Mouse (Mus musculus) cerebellum, postnatal 36 days (tissue): ENCODE data around the gene Tomm22.

Experiments
- DNase-seq, 2 experiments: peaks; one replicate each; pipeline ENCODE4 v3.0.0; 2021 to 2022; ENCODE audit warnings: mixed read lengths in 2 of 2

Tomm22 gene

DNA sequence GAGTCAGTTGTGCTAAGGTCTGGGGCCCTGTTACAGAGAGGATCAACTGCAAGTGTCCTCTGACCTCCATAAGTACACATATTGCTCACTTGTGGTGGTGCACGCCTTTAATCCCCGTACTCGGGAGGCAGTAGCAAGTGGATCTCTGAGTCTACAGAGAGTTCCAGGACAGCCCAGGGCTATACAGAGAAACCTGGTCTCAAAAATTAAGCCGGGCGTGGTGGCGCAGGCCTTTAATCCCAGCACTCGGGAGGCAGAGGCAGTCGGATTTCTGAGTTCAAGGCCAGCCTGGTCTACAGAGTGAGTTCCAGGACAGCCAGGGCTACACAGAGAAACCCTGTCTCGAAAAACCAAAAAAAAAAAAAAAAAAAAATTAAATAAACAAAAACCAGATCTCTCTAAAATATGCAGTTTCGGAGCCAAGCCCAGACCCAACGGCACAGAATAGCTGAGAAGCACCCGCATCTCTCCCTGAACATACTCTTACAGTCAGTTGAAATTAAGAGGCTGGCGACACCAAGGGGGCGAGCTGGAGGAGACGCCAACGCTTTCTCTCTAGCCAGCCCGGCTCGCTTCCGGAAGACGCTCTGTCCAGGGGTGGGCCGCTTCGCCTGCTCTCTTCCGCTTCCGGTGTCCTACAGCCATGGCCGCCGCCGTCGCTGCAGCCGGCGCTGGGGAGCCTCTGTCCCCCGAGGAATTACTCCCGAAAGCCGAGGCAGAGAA, at the start of gene Tomm22:
Gene Tomm22, plus strand, starts transcription at position 613 of the 723 bp plus-strand sequence.
- peak; percentile 85 to 89 for DNase-seq

DNA sequence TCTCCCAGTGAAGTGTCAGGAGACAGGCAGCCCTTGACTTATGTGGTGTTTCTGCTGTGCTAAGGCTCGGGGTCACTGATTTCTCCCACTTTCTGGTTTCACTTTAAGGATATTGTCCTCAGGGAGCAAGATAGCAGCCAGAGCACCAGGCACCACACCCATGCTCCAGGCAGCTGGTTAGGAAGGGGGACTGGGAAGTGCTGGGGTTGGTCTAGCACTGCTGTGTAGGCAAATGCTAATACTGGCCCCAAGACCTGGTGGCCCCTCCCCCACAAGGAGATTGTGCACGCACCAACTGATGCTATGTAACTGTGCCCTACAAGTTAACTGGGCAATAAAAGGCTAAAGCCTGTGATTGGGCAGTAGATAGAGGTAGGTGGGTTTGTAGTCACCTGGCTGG, 40.2 kb upstream of the Tomm22 start:
- no peak for DNase-seq

DNA sequence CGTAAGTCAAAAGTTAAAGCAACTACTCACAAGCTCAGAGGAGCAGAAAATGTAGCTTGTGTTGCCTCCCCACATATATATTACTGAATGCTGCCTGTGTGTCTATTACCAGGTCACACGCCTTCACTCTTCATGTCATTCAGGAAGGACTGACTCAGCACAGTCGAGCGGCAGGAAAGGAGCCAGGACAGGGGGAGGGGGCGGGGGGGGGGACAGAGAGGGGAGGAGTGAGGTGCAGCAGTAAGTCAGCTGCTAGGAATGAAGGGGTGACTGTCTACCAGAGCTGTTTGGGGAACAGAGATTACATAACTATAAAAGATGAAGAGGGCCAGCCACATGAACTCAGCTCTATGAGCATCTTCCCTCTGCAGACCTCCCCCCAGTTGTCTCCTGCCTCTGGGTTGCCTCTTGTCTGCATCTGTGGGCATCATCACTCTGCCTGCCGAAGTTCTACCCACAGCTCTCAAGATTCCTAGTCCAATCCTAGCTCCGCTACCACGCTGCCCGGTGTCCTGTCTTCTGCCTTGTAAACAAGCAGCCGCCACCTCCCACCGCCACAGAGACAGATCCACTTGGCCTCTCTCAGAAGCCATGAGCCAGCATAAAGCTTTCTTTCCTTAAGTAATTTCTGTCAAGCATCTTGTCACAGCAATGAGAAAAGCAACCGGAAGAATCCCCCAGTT, 29.4 kb upstream of the Tomm22 start:
- no peak for DNase-seq

DNA sequence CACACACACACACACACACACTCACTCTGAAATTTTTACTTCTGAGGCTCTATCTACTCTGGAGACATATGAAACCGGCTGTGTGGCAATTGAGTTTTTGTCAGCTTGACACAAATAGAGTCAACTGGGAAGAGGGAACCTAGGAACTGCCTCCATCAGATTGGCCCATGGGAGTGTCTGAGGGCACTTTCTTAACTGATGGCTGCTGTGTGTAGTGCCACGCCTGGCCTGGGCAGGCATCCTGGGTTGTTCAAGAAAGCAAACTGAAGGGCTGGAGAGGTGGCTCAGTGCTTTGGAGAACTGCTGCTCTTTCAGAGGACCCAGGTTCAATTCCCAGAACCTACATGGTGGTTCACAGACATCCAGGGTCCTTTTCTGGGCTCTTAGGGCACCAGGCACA, 25.2 kb upstream of the Tomm22 start:
- DNase-seq: no peak

DNA sequence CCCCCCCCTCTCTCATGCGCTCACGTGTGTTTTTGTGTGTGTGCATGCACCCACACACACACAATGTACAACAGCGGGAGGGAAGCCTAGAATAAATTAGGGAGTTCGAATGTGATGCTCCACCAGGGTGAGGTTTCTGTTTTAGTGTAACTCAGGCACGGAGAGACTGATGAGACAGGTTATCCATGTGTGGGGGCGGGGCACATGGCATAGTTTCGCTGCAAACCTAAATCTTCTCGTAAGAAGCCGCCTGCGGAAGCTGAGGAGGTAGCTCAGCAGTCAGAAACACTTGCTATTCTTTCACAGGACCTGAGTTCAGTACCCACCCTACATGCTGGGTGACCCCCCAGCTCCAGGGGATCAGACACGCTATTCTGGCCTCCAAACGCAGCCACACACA, 22.5 kb upstream of the Tomm22 start:
- no peak for DNase-seq

DNA sequence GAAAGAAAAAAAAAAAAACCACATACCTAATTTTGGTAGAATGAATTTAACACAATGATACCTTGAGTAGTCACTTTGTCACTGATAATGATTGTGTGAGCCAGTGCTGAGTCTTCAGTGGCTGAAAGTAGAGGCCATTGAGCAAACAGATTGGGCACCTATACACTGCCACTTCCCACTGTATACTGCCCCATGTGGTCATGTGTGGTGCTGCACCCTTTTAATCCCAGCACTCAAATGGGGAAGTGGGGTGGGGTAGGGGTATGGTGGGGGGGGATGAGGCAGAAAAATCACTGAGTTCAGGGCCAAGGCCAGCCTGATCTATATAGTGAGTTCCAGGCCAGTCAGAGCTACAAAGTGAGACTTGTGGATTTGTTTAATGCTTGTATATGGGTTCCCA, 20.1 kb upstream of the Tomm22 start:
- DNase-seq: peak; percentile 21 to 30

DNA sequence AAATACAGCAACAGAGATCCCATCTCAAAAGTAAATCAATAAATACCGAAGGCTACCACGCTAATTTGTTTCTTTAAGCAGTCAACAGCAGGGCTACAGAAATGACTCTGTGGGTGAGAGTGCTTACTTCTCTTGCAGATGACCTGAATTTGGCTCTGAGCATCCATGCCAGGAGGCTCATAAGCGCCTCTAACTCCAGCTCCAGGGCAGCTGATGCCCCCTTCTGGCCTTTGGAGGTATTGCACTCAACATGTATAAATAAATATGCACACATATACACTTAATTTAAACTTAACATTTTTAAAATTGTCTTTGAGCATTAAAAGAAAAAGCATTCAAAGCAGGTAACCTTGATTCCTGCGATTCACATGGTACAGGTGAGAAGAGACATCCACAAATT, 19.2 kb upstream of the Tomm22 start:
- DNase-seq: no peak

DNA sequence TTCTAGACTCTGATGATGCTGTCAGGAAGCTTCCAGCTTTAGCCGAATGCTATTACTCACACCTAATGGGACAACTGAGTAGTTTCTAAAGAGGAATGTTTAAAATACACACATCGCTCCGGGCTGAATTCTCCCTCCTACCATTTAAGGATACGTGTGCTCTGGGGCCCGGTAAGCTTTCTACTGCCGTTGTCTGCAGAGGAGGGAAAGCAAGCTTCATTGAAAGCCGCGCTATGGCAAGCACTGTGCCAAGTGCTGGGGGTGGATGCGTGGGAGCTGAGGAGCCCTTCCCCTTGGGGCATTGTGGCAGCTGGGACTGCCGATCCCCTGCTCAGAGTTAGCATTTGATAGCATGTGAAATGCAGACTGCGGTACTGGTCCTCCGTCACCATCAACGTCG, 14.2 kb upstream of the Tomm22 start:
- no peak for DNase-seq

DNA sequence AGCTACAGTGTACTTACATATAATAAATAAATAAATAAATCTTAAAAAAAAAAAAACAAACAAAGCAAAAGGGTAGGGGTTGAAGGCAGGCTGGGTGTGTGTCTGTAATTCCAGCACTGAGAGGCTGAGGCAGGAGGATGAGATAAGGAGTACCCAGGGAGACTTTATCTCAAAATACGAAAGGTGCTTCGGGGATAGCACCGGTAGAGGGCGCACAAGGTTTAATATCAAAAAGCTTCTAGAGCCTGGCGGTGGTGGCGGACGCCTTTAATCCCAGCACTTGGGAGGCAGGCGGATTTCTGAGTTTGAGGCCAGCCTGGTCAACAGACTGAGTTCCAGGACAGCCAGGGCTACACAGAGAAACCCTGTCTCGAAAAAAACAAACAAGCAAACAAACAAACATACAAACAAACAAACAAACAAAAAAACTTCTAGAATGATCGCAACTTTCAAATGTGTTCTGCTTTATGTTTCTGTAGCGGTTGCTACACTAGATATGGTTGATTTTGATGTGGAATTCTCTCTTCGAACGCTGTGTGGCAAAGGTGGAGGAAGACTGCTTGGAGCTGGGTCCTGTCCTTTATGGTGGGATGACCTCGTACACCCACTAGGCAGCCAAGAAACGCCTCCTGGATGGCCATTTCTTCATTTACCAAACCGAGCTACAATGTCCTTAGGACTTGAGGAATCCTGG, 12.7 kb upstream of the Tomm22 start:
- peak; percentile 89 to 94 for DNase-seq

DNA sequence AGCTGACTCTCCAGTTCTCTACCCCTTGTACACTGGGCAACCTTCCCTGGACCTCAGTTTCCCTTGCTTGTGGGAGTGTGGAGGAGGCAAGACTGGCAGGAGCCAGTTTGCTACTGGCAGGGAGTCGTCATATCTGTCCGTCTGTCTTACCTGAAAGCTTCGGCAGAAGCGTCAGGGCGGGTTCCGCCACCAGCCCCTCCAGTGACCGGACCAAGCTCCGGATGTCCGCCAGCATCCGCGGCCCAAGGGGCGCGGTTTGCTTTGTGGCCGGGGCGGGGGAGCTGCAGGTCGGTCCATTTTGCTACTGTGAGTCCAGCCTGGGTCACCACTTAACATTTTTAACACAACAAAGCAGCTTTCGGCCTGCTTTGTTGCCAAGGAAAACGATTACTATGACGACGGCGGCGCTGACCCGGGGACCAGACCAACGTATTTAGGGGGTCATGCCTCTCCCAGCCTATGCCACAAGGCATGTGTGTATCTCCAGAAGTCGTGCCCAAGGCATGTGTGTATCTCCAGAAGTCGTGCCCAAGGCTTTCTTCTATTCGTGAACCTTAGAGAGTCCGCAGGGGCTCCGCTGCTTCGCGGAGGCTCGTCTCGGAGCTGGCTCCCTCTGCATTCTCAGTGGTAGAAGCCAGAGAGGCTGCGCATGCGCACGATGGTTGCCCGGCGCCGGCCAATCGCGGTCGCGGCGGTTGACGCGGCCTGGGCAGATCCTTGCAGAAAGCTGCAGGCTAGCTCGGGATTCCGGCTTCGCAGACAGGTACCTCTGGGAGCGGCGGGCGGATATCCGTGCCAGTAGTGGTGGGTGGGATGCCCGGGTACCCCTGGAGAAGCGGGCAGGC, 11.9 kb upstream of the Tomm22 start, which contains the start of the genes Fam227a and Cby1:
Gene Fam227a, minus strand, starts transcription at position 426 of the 845 bp plus-strand sequence.
Gene Cby1, plus strand, starts transcription at position 669 of the 845 bp plus-strand sequence.
- peak; percentile 97 to 99 for DNase-seq

DNA sequence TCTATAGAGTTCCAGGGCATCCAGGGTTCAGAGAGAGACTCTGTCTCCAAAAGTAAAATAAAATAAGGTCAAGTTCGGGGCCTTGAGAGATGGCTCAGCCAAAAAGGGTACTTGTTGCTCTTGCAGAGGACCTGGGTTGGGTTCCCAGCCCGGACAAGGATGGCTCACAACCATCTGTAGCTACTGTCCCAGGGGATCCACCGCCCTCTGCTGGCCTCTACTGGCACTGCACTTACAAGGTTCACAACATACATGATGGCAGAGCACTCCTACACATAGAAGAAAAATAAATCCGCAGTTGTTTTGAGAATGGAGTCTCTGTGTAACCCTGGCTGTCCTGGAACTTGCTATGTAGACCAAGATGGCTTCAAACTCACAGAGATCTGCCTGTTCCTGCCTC, 8.8 kb upstream of the Tomm22 start:
- DNase-seq: peak; percentile 29 to 42

DNA sequence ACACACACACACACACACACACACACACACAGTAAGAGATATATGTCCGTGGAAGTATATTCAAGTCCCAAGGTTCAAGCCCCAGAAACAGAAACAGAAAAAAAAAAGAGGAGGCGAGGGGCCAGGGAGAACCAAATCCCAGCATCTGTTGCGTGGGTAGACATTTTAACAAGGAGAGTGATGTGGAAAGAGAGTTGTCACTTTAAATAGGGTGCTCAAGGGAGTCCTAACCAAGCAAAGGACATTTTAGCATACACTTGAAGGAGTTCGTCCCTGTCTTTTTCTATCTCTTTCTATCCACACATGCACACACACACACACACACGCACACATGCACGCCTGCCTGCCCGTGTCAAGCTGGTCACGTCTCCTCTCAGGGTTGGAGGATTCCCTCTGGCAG, 6.0 kb upstream of the Tomm22 start:
- no peak for DNase-seq

DNA sequence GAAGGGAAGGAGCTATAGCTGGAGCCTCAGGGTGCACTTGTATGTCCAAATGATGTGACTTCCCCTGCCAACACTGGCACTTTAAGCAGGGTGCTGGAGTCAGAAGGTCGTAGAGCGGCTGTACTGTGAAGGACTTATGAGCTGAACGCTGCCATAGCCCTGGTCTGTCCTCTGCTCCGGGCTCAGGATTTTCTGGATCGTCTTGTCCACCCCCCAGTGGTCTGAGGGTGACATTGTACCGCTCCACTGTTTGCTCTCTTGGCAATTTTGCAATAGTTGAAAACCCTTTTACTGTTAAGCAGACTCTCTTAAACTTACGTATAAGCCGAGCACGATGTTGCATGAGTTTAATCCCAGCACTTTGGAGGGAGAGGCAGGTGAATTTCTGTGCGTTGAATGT, 1.5 kb upstream of the Tomm22 start:
- DNase-seq: no peak

DNA sequence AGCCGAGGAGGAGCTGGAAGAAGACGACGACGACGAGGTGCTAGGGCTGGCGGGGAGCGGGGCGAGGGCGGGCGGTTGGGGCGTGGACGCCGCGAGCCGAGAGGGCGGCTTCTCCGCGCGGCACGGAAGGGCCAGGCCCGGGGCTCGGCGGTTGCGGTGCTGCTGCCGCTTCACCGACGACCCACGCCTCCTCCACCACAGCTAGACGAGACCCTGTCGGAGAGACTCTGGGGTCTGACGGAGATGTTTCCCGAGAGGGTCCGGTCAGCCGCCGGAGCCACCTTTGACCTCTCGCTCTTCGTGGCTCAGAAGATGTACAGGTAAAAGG, 275 bp downstream of the Tomm22 start:
- no peak for DNase-seq

DNA sequence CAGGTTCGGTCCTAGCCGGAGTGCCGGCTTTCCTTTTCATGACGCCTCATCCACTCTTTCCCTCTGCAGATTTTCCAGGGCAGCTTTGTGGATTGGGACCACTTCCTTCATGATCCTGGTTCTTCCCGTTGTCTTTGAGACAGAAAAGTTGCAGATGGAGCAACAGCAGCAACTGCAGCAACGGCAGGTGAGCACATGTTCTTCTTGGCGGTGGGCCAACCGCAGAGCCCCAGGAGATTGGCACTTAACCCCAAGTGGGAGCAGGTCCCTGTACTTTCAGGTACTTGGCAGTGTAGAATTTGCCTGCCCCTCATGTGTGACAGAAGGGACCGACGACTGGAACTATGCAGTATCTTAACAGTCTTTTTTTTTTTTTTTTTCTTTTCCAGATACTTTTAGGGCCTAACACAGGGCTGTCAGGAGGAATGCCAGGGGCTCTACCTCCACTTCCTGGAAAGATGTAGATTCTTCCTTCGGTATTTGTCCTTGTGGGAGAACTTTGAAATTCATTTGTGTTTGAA, 1.2 kb downstream of the Tomm22 start:
- peak in 1 of 2 experiments; percentile 27 for DNase-seq

DNA sequence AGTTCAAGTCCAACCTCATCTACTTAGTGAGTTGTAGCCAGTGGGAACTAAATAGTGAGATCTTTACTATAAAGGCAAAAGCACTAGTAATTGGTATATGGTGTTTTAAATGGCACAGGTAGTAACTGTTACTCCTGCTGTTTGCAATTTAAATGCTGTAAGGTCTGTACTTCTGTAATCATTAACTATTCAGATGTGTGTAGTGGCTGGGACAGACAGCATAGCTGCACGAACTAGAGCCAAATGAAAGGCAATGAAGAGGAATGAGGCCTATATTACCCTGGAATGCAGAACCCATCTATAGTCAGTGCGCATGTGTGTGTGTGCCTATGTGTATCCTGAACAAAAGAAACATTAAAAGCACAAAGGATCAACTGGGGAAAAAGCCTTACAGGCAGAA, 7.3 kb downstream of the Tomm22 start:
- no peak for DNase-seq

DNA sequence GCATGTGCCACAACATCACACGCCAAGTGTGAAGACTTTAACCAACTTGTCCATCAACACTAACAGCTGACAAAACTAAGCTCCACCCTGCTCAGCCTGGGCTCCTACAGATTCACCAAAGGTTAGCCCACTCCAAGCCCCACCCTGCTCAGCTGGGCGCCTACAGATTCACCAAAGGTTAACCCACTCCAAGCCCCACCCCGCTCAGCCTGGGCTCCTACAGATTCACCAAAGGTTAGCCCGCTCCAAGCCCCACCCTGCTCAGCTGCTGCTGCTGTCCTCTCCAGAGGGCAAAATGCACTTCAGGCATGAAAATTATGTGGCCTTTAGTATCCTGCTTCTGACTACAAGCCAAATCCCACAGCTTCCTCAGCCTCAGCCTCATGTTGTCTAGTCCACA, 11.3 kb downstream of the Tomm22 start:
- DNase-seq: no peak

DNA sequence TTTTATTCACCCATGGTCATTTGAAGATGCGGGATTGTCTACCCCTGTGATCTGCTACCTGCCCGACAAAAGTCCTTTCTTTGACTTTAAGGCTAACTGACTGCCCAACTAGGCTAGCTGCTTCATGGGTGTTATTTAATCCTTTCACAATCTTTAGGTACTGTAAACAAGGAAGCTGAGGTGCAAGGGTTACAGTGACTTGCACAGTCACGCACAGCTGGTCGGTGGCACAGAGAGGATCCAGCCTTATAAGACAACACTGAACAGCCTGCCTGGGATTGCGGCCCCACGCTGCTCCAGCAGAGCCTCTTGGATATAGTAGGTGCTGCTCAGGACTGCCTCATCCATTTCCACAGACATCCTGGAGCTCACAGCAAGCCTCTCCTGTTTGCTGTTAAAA, 12.5 kb downstream of the Tomm22 start:
- DNase-seq: no peak

DNA sequence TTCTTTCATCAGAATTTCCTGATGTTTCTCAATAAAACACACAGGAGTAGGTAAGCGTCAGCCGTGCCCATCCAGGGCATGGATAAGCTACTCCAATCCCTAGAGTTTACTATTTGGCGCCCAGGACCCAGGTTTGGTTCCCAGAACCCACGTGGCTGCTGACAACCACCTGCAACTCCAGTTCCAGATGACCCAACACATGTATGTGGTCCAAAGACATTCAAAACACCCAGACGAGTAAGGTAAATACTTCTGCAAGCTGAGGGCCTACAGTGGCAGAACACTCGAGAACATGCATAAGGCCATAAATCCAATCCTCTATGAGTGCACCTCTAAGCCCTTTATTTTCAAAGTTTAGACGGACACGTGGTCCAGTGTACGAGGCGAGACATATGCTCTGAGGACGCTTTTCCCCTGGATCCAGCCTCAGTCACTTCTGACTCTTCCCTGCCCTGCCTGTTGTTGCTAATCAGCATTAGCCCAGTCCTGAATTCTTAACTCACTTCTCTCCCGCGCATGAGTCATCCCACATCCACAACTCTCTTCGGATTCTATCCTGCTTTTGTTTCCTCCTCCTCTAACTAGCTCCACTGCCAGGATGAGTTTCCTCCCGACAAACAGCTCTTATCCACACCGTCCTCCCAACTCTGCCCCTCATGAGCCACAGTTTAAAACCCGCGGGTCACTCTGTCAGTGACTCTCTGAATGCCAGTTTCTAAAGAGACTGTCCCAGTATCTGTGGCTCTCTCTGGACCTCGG, 13.2 kb downstream of the Tomm22 start:
- no peak for DNase-seq

DNA sequence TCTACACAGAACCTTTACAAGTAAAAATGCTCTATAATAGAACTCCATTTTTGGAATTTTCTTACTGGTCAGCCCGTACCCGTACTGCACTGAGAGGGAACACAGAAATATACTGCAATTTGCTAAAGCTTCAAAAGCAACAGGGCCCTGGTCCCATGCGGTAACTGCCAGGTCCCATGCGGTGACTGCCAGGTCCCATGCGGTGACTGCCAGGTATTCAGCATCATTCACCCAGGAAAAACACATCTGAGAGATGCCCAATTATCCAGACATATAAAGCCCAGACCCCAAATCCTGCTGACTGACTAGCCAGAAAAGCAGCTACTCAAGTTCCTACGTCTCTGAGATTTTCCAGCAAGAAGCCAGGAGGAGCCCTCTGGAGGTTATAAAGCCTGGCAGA, 14.0 kb downstream of the Tomm22 start:
- peak; percentile 43 to 55 for DNase-seq

DNA sequence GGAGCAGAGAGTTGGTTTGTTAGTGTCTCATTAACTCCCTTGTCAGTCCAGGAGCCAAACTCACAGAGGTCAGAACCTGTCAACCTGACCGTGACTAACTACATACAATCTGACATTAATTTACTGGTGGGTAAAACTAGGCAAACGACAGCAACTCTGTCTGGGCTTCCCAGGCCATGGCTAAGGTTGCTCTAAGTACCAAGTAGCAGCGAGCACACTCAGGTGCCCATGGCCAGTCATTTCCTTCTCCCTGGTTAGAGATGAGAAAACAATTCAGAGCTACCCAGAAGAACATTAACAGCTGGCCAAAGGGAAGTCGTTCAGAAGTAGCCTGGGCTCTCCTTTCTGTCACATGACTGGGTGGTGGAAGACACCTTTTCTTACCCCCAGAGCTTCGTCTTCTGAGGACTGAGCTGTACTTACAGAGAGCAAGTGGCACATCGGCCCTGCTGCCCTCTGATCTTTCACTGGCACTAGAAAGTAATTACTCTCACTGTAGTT, 14.5 kb downstream of the Tomm22 start:
- no peak for DNase-seq
